Mouse (Mus musculus) myocyte (in vitro differentiated cells): ENCODE results near the gene Adamts16. TPM values are rescaled to one million over a fixed set of nuclear protein-coding genes. Genes with fewer than 3 reads are reported as not detected.

Experiments
- H3K27me3 ChIP-seq: one replicate; pipeline ENCODE4 v1.6.1; 2011; ENCODE audit not compliant: control insufficient read depth, insufficient read depth, insufficient read length
- H3K36me3 ChIP-seq: one replicate; pipeline ENCODE4 v1.6.1; 2011; ENCODE audit not compliant: control insufficient read depth, insufficient read depth
- H3K4me2 ChIP-seq: one replicate; pipeline ENCODE4 v1.6.1; 2011; ENCODE audit warnings: low read depth, control low read depth
- H3K4me3 ChIP-seq: one replicate; pipeline ENCODE4 v1.5.1; 2011; ENCODE audit warnings: mild to moderate bottlenecking, control low read depth, moderate library complexity
- H3K79me2 ChIP-seq: one replicate; pipeline ENCODE4 v1.6.1; 2011; ENCODE audit not compliant: control insufficient read depth, insufficient read depth
- H3ac ChIP-seq: one replicate; pipeline ENCODE4 v1.6.1; 2011; ENCODE audit not compliant: control insufficient read depth, insufficient read length
- CEBPB ChIP-seq: IDR thresholded peaks from 2 replicates; pipeline ENCODE4 v1.6.1; 2011; ENCODE audit warnings: mild to moderate bottlenecking, moderate library complexity; ENCODE audit not compliant: poor library complexity, insufficient read depth, severe bottlenecking
- E2F4 ChIP-seq: IDR thresholded peaks from one replicate; pipeline ENCODE4 v1.6.1; 2011; ENCODE audit warnings: mild to moderate bottlenecking, control low read depth, moderate library complexity; ENCODE audit not compliant: insufficient read depth
- MAX ChIP-seq: IDR thresholded peaks from one replicate; pipeline ENCODE4 v1.6.1; 2011; ENCODE audit warnings: low read depth, mild to moderate bottlenecking, control low read depth
- MYOD1 ChIP-seq, 3 experiments: IDR thresholded peaks; one replicate each; pipeline ENCODE4 v1.6.1; 2011; ENCODE audit warnings: control low read depth in 2 of 3, low read depth in 2 of 3, mild to moderate bottlenecking in 2 of 3, moderate library complexity in 1 of 3; ENCODE audit not compliant: insufficient read length in 2 of 3, control insufficient read depth in 1 of 3
- MYOG ChIP-seq, 3 experiments: IDR thresholded peaks; one replicate each; pipeline ENCODE4 v1.6.1; 2011; ENCODE audit warnings: control low read depth in 2 of 3, low read depth in 2 of 3, mild to moderate bottlenecking in 2 of 3; ENCODE audit not compliant: insufficient read length in 2 of 3, control insufficient read depth in 1 of 3, insufficient read depth in 1 of 3
- POLR2A ChIP-seq: IDR thresholded peaks from one replicate; pipeline ENCODE4 v1.6.1; 2011; ENCODE audit warnings: low read depth, mild to moderate bottlenecking, control low read depth, moderate library complexity; ENCODE audit not compliant: insufficient read length
- POLR2AphosphoS2 ChIP-seq: IDR thresholded peaks from one replicate; pipeline ENCODE4 v1.6.1; 2011; ENCODE audit warnings: low read depth, control low read depth; ENCODE audit not compliant: insufficient read length
- REST ChIP-seq: IDR thresholded peaks from one replicate; pipeline ENCODE4 v1.6.1; 2011; ENCODE audit warnings: mild to moderate bottlenecking, control low read depth, moderate library complexity; ENCODE audit not compliant: insufficient read depth, insufficient read length
- SRF ChIP-seq: IDR thresholded peaks from one replicate; pipeline ENCODE4 v1.6.1; 2011; ENCODE audit warnings: low read depth; ENCODE audit not compliant: control insufficient read depth, insufficient read length
- TCF12 ChIP-seq: IDR thresholded peaks from one replicate; pipeline ENCODE4 v1.6.1; 2011; ENCODE audit warnings: mild to moderate bottlenecking, control low read depth; ENCODE audit not compliant: poor library complexity, insufficient read depth, severe bottlenecking
- TCF3 ChIP-seq: IDR thresholded peaks from one replicate; pipeline ENCODE4 v1.6.1; 2011; ENCODE audit warnings: low read depth, control low read depth; ENCODE audit not compliant: insufficient read length
- USF1 ChIP-seq: IDR thresholded peaks from one replicate; pipeline ENCODE4 v1.6.1; 2011; ENCODE audit warnings: low read depth, mild to moderate bottlenecking, control low read depth, moderate library complexity
- polyA plus RNA-seq: library from polyadenylated mRNA; unstranded; fragments of >200 nt; fragmentation: generic; extraction: Trizol; gene quantifications from one replicate; pipeline ENCODE4 v1.2.1, GENCODE M21; 2012; ENCODE audit warnings: missing spikeins

Adamts16 gene
- polyA plus RNA-seq, 1 experiment: 0.67 TPM

DNA sequence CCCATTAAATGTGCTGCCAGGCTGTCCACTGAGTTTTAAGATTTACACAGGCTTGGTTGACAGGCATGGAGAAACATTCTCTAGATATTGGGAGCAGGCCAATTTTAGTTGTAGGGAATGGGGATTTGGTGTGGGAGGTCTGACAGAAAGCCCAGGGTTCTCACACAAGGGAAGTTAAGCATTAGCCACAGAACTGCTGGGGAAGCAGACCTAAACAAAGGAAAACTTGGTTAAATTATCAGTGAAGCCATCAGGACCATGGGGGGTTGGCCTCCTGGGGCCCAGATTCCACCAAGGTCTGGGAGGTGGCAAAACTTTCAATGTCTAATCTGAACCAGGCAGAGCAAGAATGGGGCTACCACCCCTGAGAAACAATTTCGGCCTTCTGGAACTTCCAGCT, 38.8 kb downstream of the Adamts16 start:
- Histone ChIP-seq H3K79me2 (no peaks in the 10 kb centered on the region), H3ac (no peak overlapping the region), H3K4me3 (no peak overlapping the region), H3K4me2 (no peak overlapping the region), H3K27me3 (no peaks in the 10 kb centered on the region), H3K36me3 (no peaks in the 10 kb centered on the region)
- TF ChIP-seq POLR2A: no peak
- no peak for TF ChIP-seq REST
- no peak for TF ChIP-seq CEBPB
- TF ChIP-seq USF1: no peak
- TF ChIP-seq TCF12: no peak
- no peak for TF ChIP-seq MYOG (IDR thresholded peaks at IDR 0.05; ENCODE audit: control insufficient read depth in 1 of 3, insufficient read depth in 1 of 3, insufficient read length in 2 of 3, low read depth in 2 of 3)

GRCm38 (mm10) chr13:70799322-70799721, 42.3 kb downstream of the Adamts16 start:
- Histone ChIP-seq H3K36me3 (no peaks in the 10 kb centered on the region), H3K4me2 (no peak overlapping the region), H3ac (no peak overlapping the region), H3K27me3 (no peaks in the 10 kb centered on the region), H3K4me3 (no peak overlapping the region), H3K79me2 (no peaks in the 10 kb centered on the region)
- TF ChIP-seq MAX (no peak), POLR2A (no peak), MYOG (IDR thresholded peaks at IDR 0.05; ENCODE audit: control insufficient read depth in 1 of 3, insufficient read depth in 1 of 3, insufficient read length in 2 of 3, low read depth in 2 of 3) (no peak), USF1 (no peak), CEBPB (no peak), REST (no peak)

DNA sequence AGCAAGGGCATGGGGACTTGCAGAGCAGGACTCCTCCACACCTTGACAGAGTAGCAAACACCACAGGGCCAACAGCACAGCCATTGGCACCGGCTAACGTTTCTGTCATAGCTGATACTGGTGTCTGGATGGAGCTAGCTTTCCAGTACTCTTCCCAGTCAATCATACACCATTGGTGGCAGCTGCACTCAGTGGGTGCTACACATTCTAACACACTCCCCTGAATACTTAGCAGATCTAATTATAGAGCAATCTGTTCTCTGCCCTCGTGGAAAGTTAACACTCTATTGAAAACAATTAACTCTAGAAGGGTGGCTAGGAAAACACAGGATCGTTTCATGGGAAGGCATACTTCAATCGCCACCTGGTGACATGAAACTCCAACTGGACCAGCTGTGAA, 43.2 kb downstream of the Adamts16 start:
- Histone ChIP-seq H3ac (no peak overlapping the region), H3K27me3 (no peaks in the 10 kb centered on the region), H3K4me3 (no peak overlapping the region), H3K79me2 (no peaks in the 10 kb centered on the region), H3K4me2 (no peak overlapping the region), H3K36me3 (no peaks in the 10 kb centered on the region)
- TF ChIP-seq USF1: no peak
- TF ChIP-seq MYOD1 (IDR thresholded peaks at IDR 0.05; ENCODE audit: control insufficient read depth in 1 of 3, insufficient read length in 2 of 3, low read depth in 2 of 3): peak in 2 of 3 experiments; percentile 16 to 57

- TF ChIP-seq USF1: no peak
- TF ChIP-seq MYOD1 (IDR thresholded peaks at IDR 0.05; ENCODE audit: control insufficient read depth in 1 of 3, insufficient read length in 2 of 3, low read depth in 2 of 3): peak in 1 of 3 experiments; percentile 21
- Histone ChIP-seq H3K4me2 (peak overlapping the region; percentile 29), H3ac (no peak overlapping the region), H3K79me2 (no peaks in the 10 kb centered on the region), H3K36me3 (no peaks in the 10 kb centered on the region), H3K4me3 (no peak overlapping the region), H3K27me3 (no peaks in the 10 kb centered on the region)
Measured at GRCm38 (mm10) chr13:70794074-70794572, 47.5 kb downstream of the Adamts16 start.

DNA sequence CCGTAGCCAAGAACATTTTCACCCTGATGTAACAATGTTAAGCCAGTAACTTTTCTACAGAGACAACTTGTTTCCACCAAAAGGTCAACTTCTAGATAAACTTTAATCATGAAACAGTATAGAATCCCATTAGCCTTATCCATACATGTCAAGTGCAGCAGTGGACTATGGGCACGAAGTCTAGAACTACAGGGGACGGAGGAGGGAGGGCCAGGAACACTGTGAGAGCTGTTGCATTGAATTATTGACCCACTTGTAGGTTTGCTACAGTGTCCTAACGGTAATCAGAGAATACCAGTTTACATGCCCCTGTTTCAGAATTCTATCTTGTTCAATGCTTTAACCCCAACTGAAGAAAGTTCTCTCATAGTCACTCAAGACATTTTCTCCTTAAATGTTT, 48.0 kb downstream of the Adamts16 start:
- no peaks in the 10 kb centered on the region for H3K36me3 ChIP-seq
- no peak overlapping the region for H3ac ChIP-seq
- H3K79me2 ChIP-seq: no peaks in the 10 kb centered on the region
- TF ChIP-seq MYOD1 (IDR thresholded peaks at IDR 0.05; ENCODE audit: control insufficient read depth in 1 of 3, insufficient read length in 2 of 3, low read depth in 2 of 3) (no peak), POLR2AphosphoS2 (no peak), SRF (no peak), USF1 (no peak), REST (no peak), TCF3 (no peak), CEBPB (no peak), E2F4 (no peak), TCF12 (no peak), MAX (no peak), POLR2A (no peak), MYOG (IDR thresholded peaks at IDR 0.05; ENCODE audit: control insufficient read depth in 1 of 3, insufficient read depth in 1 of 3, insufficient read length in 2 of 3, low read depth in 2 of 3) (no peak)
- no peaks in the 10 kb centered on the region for H3K27me3 ChIP-seq
- peak overlapping the region; percentile 29 for H3K4me2 ChIP-seq
- H3K4me3 ChIP-seq: no peak overlapping the region

- Histone ChIP-seq H3K4me2 (no peak overlapping the region), H3K36me3 (no peaks in the 10 kb centered on the region), H3K4me3 (no peak overlapping the region), H3K27me3 (no peaks in the 10 kb centered on the region), H3ac (no peak overlapping the region), H3K79me2 (no peaks in the 10 kb centered on the region)
- TF ChIP-seq REST (no peak), MYOD1 (IDR thresholded peaks at IDR 0.05; ENCODE audit: control insufficient read depth in 1 of 3, insufficient read length in 2 of 3, low read depth in 2 of 3) (peak in 2 of 3 experiments; percentile 62 to 73)
Measured at GRCm38 (mm10) chr13:70792950-70793349, 48.7 kb downstream of the Adamts16 start.
